Mouse (Mus musculus): ENCODE measurements around the gene Dclk2.

The Dclk2 gene

DNA sequence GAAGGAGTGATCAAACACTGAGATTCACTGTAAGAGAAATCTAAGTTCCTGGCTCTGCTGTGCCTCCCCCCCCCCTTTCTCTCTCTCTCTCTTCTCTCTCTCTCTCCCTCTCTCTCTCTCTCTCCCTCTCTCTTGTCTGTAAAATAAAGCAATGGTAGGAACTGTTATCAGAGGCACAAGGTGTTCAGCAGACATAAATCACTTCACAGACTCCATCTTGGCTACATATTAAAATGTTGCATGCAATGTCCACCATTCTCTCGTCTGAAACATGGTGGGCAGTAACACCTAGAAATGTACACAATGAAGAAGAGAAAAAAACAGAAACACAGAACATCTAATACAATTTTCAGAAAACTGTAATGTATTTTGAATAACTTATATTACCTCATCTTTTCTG, 161.3 kb downstream of the Dclk2 start:
- no peak for DNase-seq (ENCODE audit: low spot score in 2 of 2)

- no peak for DNase-seq (ENCODE audit: low spot score in 2 of 2)
These were observed 161.9 kb downstream of the Dclk2 start for GRCm38 (mm10) chr3:86758727-86759126.

DNA sequence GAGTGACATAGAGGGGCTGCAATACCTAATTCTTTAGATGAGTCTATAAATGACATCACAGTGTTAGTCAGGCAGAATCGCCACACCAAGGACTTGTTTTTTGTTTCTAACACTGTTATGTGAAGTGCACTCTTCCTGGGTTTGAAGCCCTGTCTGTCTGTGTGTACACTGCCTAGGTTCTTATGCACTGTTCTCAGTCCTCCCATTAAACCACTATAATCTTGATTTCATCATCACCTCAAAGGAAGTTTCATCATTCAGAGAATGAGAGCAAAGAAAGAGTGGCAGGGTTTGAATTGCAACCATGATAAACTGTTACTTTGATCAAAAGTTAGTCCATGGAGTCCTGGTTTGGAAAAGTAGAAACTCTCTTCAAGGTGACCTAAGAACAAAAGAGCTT, 164.1 kb downstream of the Dclk2 start:
- DNase-seq (ENCODE audit: low spot score in 2 of 2), result no peak

DNA sequence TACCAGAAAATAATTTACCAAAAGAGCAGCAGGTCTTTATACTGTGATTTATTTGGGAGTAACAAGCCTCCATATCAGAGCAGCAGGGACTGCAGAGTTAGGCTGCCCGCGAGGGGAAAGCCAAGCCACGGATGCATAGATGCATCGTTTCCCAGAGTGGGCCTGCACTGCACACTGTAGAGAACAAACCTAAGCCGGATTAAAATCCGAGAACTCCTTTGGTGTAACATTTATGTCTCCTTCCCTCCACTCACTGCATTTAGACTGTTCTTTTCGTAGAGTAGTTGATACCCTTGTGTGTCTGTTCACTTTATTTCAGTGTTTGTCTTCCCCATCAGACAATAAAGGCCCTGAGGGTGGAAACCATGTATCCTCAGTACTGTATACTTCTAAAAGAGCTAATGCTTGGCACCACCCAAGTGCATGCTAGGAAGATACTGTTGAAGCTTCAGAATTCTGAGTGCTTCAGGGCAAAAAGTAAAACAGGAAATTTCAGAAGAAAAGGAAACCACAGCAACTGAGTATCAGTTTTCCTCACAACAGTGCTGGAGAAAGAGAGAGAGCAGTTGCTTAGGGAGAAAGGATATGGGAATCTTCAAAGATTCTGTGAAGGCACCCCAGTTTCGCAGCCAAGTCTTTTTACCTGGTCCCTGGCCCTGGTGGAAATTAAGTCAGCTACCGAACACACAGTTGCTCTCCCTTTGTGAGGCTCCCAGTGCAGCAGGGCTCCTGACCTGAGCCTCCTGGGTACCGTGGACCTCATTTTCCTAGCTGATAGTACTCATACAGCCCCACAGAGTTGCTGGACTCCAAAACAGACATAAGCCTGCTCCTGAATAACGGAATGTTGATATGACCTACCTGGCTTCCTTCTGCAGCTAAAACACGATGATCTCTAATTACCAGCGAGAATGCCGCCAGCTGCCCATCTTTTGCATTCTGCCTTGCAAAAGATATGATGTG, 165.8 kb downstream of the Dclk2 start:
- DNase-seq (ENCODE audit: low spot score in 2 of 2), result no peak

DNA sequence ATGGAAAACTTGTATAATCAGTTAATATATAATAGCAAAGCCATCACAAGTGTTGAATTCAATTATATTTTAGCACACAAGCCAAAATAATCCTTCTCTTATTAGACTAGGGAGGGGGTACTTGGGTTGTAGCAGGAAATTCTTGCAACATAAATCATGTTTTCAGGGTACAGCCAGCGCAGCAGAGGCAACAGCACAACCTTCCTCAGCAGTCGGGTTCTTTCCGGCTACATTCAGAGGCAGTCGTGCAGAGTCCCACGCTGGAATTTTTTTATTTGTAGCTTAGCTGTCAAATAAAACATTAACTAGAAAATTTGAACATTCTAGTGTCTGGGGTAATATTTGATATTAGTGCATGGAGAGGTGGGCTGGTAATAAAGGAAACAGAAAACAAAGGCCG, 166.5 kb downstream of the Dclk2 start:
- no peak for DNase-seq (ENCODE audit: low spot score in 2 of 2)

GRCm38 (mm10) chr3:86750652-86751051, 170.0 kb downstream of the Dclk2 start:
- DNase-seq (ENCODE audit: low spot score in 2 of 2), result no peak

DNA sequence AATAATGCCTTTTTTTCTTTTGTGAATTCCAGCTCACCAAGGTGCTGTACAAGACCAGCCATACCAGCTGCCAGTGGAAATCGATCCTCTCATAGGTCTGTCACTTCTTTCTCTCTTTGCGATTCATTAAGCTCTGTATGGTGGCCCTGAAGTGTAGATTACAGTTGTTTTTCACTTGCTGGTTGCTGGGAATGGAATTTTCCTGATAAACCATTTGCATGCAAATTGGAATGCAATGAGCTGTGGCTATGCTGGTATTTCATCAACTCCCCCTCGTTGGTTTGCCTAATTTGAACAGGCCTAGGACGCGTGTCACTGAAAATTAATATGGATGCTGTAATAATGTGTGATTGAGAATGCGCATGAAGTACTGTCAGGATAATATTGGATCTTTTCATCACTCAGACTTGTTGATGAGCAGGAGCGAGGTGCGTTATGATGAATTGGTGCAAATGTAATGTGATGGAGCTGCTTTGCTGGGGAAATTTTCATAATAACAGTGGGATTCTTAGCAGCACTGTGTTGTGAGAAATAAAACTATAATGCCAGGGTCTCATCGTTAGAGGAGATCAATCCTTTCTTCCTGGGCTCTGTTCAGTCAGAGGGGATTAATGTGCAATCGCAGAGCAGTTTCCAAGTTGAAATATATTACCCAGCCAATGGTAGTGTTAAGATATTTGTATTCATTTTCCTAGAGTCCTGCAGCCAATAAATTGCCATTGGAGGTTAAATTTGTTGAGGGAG, 174.7 kb downstream of the Dclk2 start:
- no peak for DNase-seq (ENCODE audit: low spot score in 2 of 2)

DNA sequence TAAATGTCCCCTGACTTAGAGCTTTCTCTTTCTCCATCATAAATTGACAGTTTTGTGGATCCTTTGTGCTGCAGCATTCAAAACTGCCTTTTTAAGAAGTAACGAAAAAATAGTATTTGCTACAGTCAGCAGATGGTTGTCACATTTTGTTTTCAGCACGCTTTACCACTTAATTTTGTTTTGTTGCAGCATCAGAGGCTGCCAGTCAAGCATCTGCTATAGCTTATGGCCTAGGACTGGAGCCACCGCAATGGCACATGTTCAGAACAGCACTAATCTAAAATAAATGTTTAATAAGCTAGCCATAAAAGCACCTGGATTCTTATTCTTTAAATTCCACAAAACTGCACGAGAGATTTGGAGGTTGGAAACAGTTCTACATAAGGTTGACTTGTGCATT, 175.3 kb downstream of the Dclk2 start:
- no peak for DNase-seq (ENCODE audit: low spot score in 2 of 2)

DNA sequence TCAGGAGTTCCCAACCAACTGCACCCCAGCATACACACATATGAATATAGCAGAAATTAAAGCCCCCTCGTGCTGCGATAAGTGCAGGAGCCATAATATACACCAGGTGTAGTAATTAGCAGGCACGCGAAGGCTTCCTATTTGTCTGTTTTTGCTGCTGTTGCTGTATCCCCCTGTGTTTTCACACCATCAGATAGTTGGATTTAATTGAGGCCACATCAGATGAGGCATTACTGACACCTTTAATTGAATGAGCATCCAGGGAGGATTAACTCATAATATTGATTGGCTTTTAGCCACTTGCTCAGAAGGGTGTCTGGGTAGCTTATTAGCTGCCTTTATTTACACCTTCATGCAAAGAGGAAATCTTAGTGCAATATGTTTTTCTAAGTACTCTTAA, 180.9 kb downstream of the Dclk2 start:
- DNase-seq (ENCODE audit: low spot score in 2 of 2), result no peak

GRCm38 (mm10) chr3:86738831-86739230, 181.8 kb downstream of the Dclk2 start:
- no peak for DNase-seq (ENCODE audit: low spot score in 2 of 2)
